Mouse (Mus musculus) embryonic facial prominence, embryonic 11.5 days (tissue): ENCODE data around the gene Faf1. TPM values are rescaled to one million over a fixed set of nuclear protein-coding genes. Genes with fewer than 3 reads are reported as not detected.

Experiments used
- ATAC-seq: fragments of 200-750 bp; cut with Nextera tagmentation; replicated peaks from 2 replicates; pipeline ENCODE4 v1.8.0; 2017; ENCODE audit warnings: low read depth; ENCODE audit not compliant: insufficient number of reproducible peaks, low FRiP score, low TSS enrichment
- DNase-seq: peaks from one replicate; pipeline ENCODE4 v3.0.0-alpha.2; 2015; ENCODE audit warnings: low spot score
- H3K27ac ChIP-seq: fragments of 300-500 bp; sonication (generic); replicated peaks from 2 replicates; pipeline ENCODE4 v1.5.1; 2014; ENCODE audit warnings: mild to moderate bottlenecking, low read depth, low read length, control low read depth
- H3K27me3 ChIP-seq: fragments of 300-500 bp; sonication (generic); 2 replicates; pipeline ENCODE4 v1.6.1; 2014; ENCODE audit warnings: mild to moderate bottlenecking, low read length, moderate library complexity, mixed read lengths; ENCODE audit not compliant: control insufficient read depth, insufficient read depth
- H3K36me3 ChIP-seq: fragments of 300-500 bp; sonication (generic); replicated peaks from 2 replicates; pipeline ENCODE4 v1.6.1; 2014; ENCODE audit warnings: low read depth, mild to moderate bottlenecking, low read length, moderate library complexity, mixed read lengths; ENCODE audit not compliant: control insufficient read depth, insufficient read depth
- H3K4me1 ChIP-seq: fragments of 300-500 bp; sonication (generic); 2 replicates; pipeline ENCODE4 v1.6.1; 2014; ENCODE audit warnings: low read length, mixed read lengths; ENCODE audit not compliant: control insufficient read depth, insufficient read depth
- H3K4me2 ChIP-seq: fragments of 300-500 bp; sonication (generic); 2 replicates; pipeline ENCODE4 v1.6.1; 2014; ENCODE audit warnings: low read depth, mild to moderate bottlenecking, control low read depth, low read length, moderate library complexity
- H3K4me3 ChIP-seq: fragments of 300-500 bp; sonication (generic); 2 replicates; pipeline ENCODE4 v1.5.1; 2014; ENCODE audit warnings: low read depth, low read length, control low read depth
- H3K9ac ChIP-seq: fragments of 300-500 bp; sonication (generic); replicated peaks from 2 replicates; pipeline ENCODE4 v1.6.1; 2014; ENCODE audit warnings: mild to moderate bottlenecking, control low read depth, low read length
- H3K9me3 ChIP-seq: fragments of 300-500 bp; sonication (generic); replicated peaks from 2 replicates; pipeline ENCODE4 v1.6.1; 2016; ENCODE audit warnings: mild to moderate bottlenecking, low read length, inconsistent platforms, mixed read lengths; ENCODE audit not compliant: control insufficient read depth
- WGBS: fragments of 180-500 bp; shearing (Covaris S2); extraction: QIAGEN DNeasy Blood & Tissue Kit; methylation state at CpG from one replicate; pipeline ENCODE4 v1.1.7; 2014; 5-methylcytosine and 5-hydroxymethylcytosine counted together
- polyA plus RNA-seq: library from polyadenylated mRNA; unstranded; fragments of >200 nt; fragmentation: Nextera tagmentation; extraction: Ambion mirVana; gene quantifications from 2 replicates; pipeline ENCODE4 v1.2.1, GENCODE M21; 2014

Gene Faf1
- 41.1 and 47.2 TPM in 2 replicates for polyA plus RNA-seq

GRCm38 (mm10) chr4:109676218-109677215 lies at the start of gene Faf1:
TSS of gene Faf1 (plus strand) at chr4:109676588.
- Histone ChIP-seq H3K4me3 (peak within 1 kb of the TSS; percentile 85), H3K4me2 (peak within 1 kb of the TSS; percentile 57), H3K27ac (peak within 1 kb of the TSS; percentile 88), H3K9me3 (no peaks in the 10 kb centered on the region), H3K4me1 (no peaks in the 10 kb centered on the region), H3K36me3 (no peaks in the 10 kb centered on the region), H3K9ac (peak within 1 kb of the TSS; percentile 81), H3K27me3 (no peaks in the 10 kb centered on the region)
- ATAC-seq (peak; percentile 95), DNase-seq (peak; percentile 98)
- WGBS: under 1% methylated on average over 101 of the region's 107 CpGs

GRCm38 (mm10) chr4:109630215-109630614 lies 46.2 kb upstream of the Faf1 start:
- ATAC-seq: no peak
- H3K9me3 ChIP-seq: no peaks in the 10 kb centered on the region
- DNase-seq: no peak
- no peak overlapping the region for H3K4me2 ChIP-seq
- no peaks in the 10 kb centered on the region for H3K27me3 ChIP-seq
- no peak overlapping the region for H3K9ac ChIP-seq
- H3K4me3 ChIP-seq: no peak overlapping the region
- no peaks in the 10 kb centered on the region for H3K36me3 ChIP-seq
- 59% methylated on average over 2 of the region's 2 CpGs for WGBS
- no peaks in the 10 kb centered on the region for H3K4me1 ChIP-seq
- H3K27ac ChIP-seq: no peak overlapping the region

- no peaks in the 10 kb centered on the region for H3K27me3 ChIP-seq
- no peak for DNase-seq
- H3K9ac ChIP-seq: no peak overlapping the region
- no peak overlapping the region for H3K4me3 ChIP-seq
- H3K36me3 ChIP-seq: no peaks in the 10 kb centered on the region
- no peak overlapping the region for H3K4me2 ChIP-seq
- no peaks in the 10 kb centered on the region for H3K9me3 ChIP-seq
- H3K4me1 ChIP-seq: no peaks in the 10 kb centered on the region
- WGBS: 79% methylated on average over 4 of the region's 4 CpGs
- ATAC-seq: no peak
- no peak overlapping the region for H3K27ac ChIP-seq
Observed at GRCm38 (mm10) chr4:109631029-109631428, 45.4 kb upstream of the Faf1 start.

- WGBS: 86% methylated on average over 2 of the region's 2 CpGs
- Histone ChIP-seq H3K4me2 (no peak overlapping the region), H3K4me1 (no peaks in the 10 kb centered on the region), H3K9ac (no peak overlapping the region), H3K36me3 (no peaks in the 10 kb centered on the region), H3K27me3 (no peaks in the 10 kb centered on the region), H3K4me3 (no peak overlapping the region), H3K27ac (no peak overlapping the region), H3K9me3 (no peaks in the 10 kb centered on the region)
- ATAC-seq (no peak), DNase-seq (no peak)
Observed at GRCm38 (mm10) chr4:109634971-109635370, 41.4 kb upstream of the Faf1 start.

GRCm38 (mm10) chr4:109639356-109639755 lies 37.0 kb upstream of the Faf1 start:
- Histone ChIP-seq H3K36me3 (no peaks in the 10 kb centered on the region), H3K27ac (no peak overlapping the region), H3K4me3 (no peak overlapping the region), H3K27me3 (no peaks in the 10 kb centered on the region), H3K4me2 (no peak overlapping the region), H3K9me3 (no peaks in the 10 kb centered on the region), H3K9ac (no peak overlapping the region), H3K4me1 (no peaks in the 10 kb centered on the region)
- no peak for ATAC-seq
- 90% methylated on average over 9 of the region's 9 CpGs for WGBS
- no peak for DNase-seq

- Histone ChIP-seq H3K27me3 (no peaks in the 10 kb centered on the region), H3K4me2 (no peak overlapping the region), H3K9me3 (no peaks in the 10 kb centered on the region), H3K4me1 (no peaks in the 10 kb centered on the region), H3K9ac (no peak overlapping the region), H3K27ac (no peak overlapping the region), H3K36me3 (no peaks in the 10 kb centered on the region), H3K4me3 (no peak overlapping the region)
- DNase-seq (no peak), ATAC-seq (no peak)
- WGBS: 82% methylated on average over 7 of the region's 7 CpGs
Observed at GRCm38 (mm10) chr4:109640141-109640540, 36.2 kb upstream of the Faf1 start.

GRCm38 (mm10) chr4:109641451-109641850 lies 34.9 kb upstream of the Faf1 start:
- Histone ChIP-seq H3K4me2 (no peak overlapping the region), H3K9ac (no peak overlapping the region), H3K9me3 (no peaks in the 10 kb centered on the region), H3K4me1 (no peaks in the 10 kb centered on the region), H3K27me3 (no peaks in the 10 kb centered on the region), H3K36me3 (no peaks in the 10 kb centered on the region), H3K4me3 (no peak overlapping the region), H3K27ac (no peak overlapping the region)
- ATAC-seq (no peak), DNase-seq (no peak)
- 82% methylated on average over 3 of the region's 3 CpGs for WGBS

- DNase-seq: no peak
- no peak for ATAC-seq
- no peaks in the 10 kb centered on the region for H3K9me3 ChIP-seq
- H3K27ac ChIP-seq: no peak overlapping the region
- H3K27me3 ChIP-seq: no peaks in the 10 kb centered on the region
- H3K4me1 ChIP-seq: no peaks in the 10 kb centered on the region
- no peak overlapping the region for H3K4me2 ChIP-seq
- no peak overlapping the region for H3K9ac ChIP-seq
- no peaks in the 10 kb centered on the region for H3K36me3 ChIP-seq
- H3K4me3 ChIP-seq: no peak overlapping the region
- WGBS: 33% methylated on average over 4 of the region's 4 CpGs
Observed at GRCm38 (mm10) chr4:109647281-109647680, 29.1 kb upstream of the Faf1 start.
